Mouse (Mus musculus): ENCODE data around the gene Evi2b.
A peak's percentile ranks its signal among the peaks of the same experiment; 100 is the strongest.

DNA sequence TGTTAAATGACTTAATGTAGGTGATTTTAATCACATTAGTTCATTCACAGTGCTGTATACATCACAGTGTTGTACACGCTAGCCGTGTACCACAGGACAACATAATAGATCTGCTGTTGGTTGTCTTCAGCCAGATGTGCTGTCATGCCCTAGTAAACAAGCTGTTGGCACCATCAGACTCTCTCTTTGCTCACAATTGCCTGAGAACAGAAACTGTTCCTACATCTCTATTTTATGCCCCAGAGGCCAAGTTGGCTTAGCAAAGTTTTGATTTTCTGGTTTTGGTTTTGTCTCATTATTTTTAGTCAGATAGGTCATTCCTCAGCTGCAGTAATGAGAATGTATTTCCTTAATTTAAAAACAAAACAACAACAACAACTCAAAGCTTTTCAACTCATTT is 6.2 kb upstream of the Evi2b start:
- no peak for TF ChIP-seq MYC (IDR thresholded peaks at IDR 0.05; ENCODE audit: low read depth, low read length)
- no peak for TF ChIP-seq PAX5 (IDR thresholded peaks at IDR 0.05; ENCODE audit: low read length)
- TF ChIP-seq CTCF (conservative IDR thresholded peaks at IDR 0.05 in 1 of 2, IDR thresholded peaks at IDR 0.05 in 1 of 2; ENCODE audit: low read depth in 2 of 2, low read length in 2 of 2), result no peak
- peak; percentile 52 for TF ChIP-seq JUND (conservative IDR thresholded peaks at IDR 0.05; ENCODE audit: low read depth, low read length)
- TF ChIP-seq CHD1 (IDR thresholded peaks at IDR 0.05; ENCODE audit: low read depth, low read length), result 0 out of 2 replicates have a peak, but pooled peaks have one; percentile 44
- TF ChIP-seq KAT2A (IDR thresholded peaks at IDR 0.05; ENCODE audit: insufficient replicate concordance, low read length), result no peak
- peak; percentile 32; the same call in 1 of the 2 replicates for TF ChIP-seq TCF12 (IDR thresholded peaks at IDR 0.05; ENCODE audit: low read depth, low read length)
- TF ChIP-seq E2F4 (IDR thresholded peaks at IDR 0.05; ENCODE audit: insufficient replicate concordance, low read depth, low read length), result no peak
- no peak for TF ChIP-seq POLR2A (IDR thresholded peaks at IDR 0.05; ENCODE audit: low read depth, low read length)
- no peak for TF ChIP-seq GABPA (IDR thresholded peaks at IDR 0.05; ENCODE audit: insufficient replicate concordance, low read depth, low read length)
- peak; percentile 49 for TF ChIP-seq ETS1 (conservative IDR thresholded peaks at IDR 0.05; ENCODE audit: low read depth, low read length)
- TF ChIP-seq MAX (IDR thresholded peaks at IDR 0.05; ENCODE audit: low read length), result peak; percentile 10; the same call in 1 of the 2 replicates

Measured in CH12.LX (cell line).